Mouse (Mus musculus) liver, adult 2 months (tissue): ENCODE results near the gene Trim17. TPM values are rescaled to one million over a fixed set of nuclear protein-coding genes. Genes with fewer than 3 reads are reported as not detected.
"Not testable (repeated sequence)": the region's sequence is repeated elsewhere in the genome, so short reads cannot be mapped to it uniquely, and the experiment has no call there.

Experiments
- DNase-seq: peaks from one replicate; pipeline ENCODE4 v3.0.0-alpha.2; 2011; ENCODE audit warnings: low read depth, low spot score; ENCODE audit errors: extremely low read depth
- H3K27ac ChIP-seq: fragments of 200-500 bp; replicated peaks from 2 replicates; pipeline ENCODE4 v1.5.1; 2012; ENCODE audit warnings: low read depth, mild to moderate bottlenecking, control low read depth, inconsistent platforms, low read length; ENCODE audit not compliant: insufficient read depth
- H3K27me3 ChIP-seq: fragments of 200-500 bp; 2 replicates; pipeline ENCODE4 v1.6.1; 2012; ENCODE audit warnings: mild to moderate bottlenecking, moderate library complexity, low read length, inconsistent platforms; ENCODE audit not compliant: control insufficient read depth, insufficient read depth
- H3K36me3 ChIP-seq: fragments of 200-500 bp; 2 replicates; pipeline ENCODE4 v1.6.1; 2012; ENCODE audit warnings: low read length, inconsistent platforms; ENCODE audit not compliant: control insufficient read depth, insufficient read depth
- H3K4me1 ChIP-seq: fragments of 200-500 bp; 2 replicates; pipeline ENCODE4 v1.6.1; 2011; ENCODE audit warnings: low read length; ENCODE audit not compliant: control insufficient read depth, insufficient read depth
- H3K4me3 ChIP-seq: fragments of 200-500 bp; 2 replicates; pipeline ENCODE4 v1.5.1; 2011; ENCODE audit warnings: low read depth, mild to moderate bottlenecking, control low read depth, low read length, moderate library complexity; ENCODE audit not compliant: insufficient read depth
- H3K79me2 ChIP-seq: fragments of 200-500 bp; 2 replicates; pipeline ENCODE4 v1.6.1; 2012; ENCODE audit warnings: inconsistent platforms, mild to moderate bottlenecking, low read length, moderate library complexity; ENCODE audit not compliant: control insufficient read depth, insufficient read depth
- H3K9ac ChIP-seq: fragments of 200-500 bp; 2 replicates; pipeline ENCODE4 v1.6.1; 2012; ENCODE audit warnings: low read depth, mild to moderate bottlenecking, control low read depth, inconsistent platforms, low read length
- CTCF ChIP-seq: fragments of 200-500 bp; IDR thresholded peaks from 2 replicates; pipeline ENCODE4 v1.5.1; 2011; ENCODE audit warnings: low read depth, low read length, control low read depth
- POLR2A ChIP-seq: fragments of 200-500 bp; IDR thresholded peaks from 2 replicates; pipeline ENCODE4 v1.6.1; 2011; ENCODE audit warnings: low read length, control low read depth; ENCODE audit not compliant: insufficient read depth; ENCODE audit errors: extremely low read depth
- WGBS: fragments of 180-500 bp; shearing (Covaris S2); methylation state at CpG from one replicate; pipeline ENCODE4 v1.1.7; 2018; 5-methylcytosine and 5-hydroxymethylcytosine counted together
- polyA plus RNA-seq: library from polyadenylated mRNA; depleted of rRNA; stranded (reverse); fragments of >200 nt; gene quantifications from 2 replicates; pipeline ENCODE4 v1.2.3, GENCODE M21; 2012
- total RNA-seq: library from RNA; depleted of rRNA; stranded (reverse); fragments of >200 nt; gene quantifications from 2 replicates; pipeline ENCODE4 v1.2.3, GENCODE M21; 2014

Gene Trim17
- total and polyA plus RNA-seq, 2 experiments = under 0.01 to 0.04 TPM

DNA sequence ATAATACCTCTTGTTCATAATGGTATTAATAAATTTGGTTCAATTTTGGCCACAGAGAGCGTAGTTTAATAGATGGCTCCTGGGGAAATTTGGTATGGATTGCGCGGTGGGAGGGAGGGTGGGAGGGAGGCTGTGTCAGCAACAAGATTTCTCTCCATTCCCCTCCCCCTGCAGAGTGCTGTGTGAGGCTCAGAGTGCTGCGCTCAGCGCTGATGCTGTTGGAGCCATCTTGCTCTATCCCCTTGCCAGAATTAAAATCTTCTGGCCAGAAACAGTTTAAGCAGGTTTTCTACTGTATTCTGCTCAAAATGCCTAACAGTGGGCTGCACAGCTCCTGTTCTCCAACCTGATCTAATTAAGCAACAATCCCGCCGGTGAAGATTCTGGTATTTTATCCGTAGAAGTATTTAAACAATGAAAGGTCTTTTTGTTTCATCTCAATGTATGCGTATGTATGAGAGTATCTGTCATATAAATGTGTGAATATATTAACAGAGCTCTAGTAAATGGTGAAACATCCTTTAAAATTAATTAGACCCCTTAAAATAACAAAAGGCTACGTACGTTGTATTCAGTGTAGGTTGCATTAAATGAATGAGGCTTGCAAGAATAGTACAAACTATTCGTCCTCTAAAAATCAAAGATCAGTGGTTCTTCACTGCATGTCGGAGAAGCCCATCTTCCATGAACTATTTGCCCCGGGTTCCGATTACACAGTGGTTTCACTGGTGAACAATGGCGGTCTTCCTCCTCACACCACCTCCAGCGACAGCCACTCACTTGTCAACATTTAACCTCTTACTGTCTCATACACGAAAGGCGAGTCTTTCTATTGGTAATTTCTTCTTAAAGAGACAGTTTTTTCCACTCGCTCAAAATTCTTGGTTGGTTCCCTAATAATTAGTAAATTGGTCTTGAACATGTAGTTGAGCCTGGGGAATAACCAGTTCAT, 4.7 kb upstream of the Trim17 start:
- no peak overlapping the region for H3K27ac ChIP-seq
- no peak overlapping the region for H3K4me3 ChIP-seq
- no peak for DNase-seq
- no peaks in the 10 kb centered on the region for H3K79me2 ChIP-seq
- WGBS = 37% methylated on average over 20 of the region's 20 CpGs
- H3K4me1 ChIP-seq = peaks cover 15% of the 10 kb centered on the region; the same call in 1 of the 2 replicates
- H3K9ac ChIP-seq = no peak overlapping the region
- H3K36me3 ChIP-seq = no peaks in the 10 kb centered on the region
- peaks cover 8% of the 10 kb centered on the region; the same call in 1 of the 2 replicates for H3K27me3 ChIP-seq
- TF ChIP-seq CTCF = no peak
- no peak for TF ChIP-seq POLR2A

DNA sequence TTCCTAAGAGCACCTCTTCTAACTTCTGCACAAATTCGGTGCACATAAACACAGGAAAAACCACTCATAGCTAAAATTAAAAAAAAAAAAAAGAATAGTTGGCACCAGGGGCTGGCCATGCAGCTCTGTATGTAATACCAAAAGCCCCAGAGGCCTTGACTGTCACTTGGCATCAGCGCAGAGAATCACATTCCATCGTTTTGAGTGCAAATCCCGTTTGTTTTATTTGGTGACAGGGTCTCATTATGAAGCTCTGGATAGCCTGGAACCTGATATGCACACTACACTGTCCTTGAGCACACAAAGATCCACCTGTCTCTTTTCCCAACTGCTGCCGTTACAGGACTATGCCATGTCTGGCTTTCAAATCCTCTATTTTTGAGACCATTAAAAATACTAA, 3.3 kb upstream of the Trim17 start:
- 86% methylated on average over 5 of the region's 5 CpGs for WGBS
- TF ChIP-seq CTCF = no peak
- TF ChIP-seq POLR2A = no peak
- no peak overlapping the region for H3K9ac ChIP-seq

DNA sequence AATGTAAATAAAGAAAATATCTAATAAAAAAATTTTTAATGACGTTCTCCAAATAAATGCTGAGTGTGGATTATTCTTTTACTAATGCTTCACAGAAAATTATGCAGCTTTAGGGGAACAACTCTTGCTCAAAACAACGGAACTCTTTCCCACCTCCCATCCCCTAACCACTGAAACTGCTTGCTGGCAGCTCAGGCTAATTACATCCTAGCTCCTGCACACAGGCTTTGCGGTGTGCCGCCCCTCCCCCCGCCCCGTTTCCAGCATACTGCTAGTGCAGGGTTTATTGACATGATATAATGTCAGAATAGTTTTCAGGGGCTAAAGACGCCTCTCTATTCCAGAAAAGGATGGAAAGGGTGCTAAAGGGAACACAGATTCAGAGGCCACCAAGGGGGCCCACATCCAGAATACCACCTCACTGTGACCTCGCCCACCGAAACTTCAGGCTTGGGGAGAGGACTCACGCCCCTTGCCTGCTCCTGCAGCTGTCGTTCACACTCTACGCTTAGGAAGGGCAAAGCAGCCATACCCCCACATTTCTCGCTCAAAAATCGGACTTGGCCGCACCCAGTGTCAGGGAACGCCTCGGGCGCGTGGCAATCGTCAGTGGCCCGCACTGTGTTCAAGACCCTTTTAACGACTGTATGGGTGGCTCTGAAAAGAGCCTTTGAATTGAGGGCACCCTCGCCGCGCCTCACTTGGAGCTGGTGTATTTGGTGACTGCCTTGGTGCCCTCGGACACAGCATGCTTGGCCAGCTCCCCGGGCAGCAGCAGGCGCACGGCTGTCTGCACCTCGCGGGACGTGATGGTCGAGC, 925 bp upstream of the Trim17 start:
- peaks cover 2% of the 10 kb centered on the region; the same call in 1 of the 2 replicates for H3K79me2 ChIP-seq
- DNase-seq = no peak
- TF ChIP-seq POLR2A (no peak), CTCF (no peak)
- peak overlapping the region; percentile 51 for H3K4me3 ChIP-seq
- 4% methylated on average over 33 of the region's 33 CpGs for WGBS
- peak overlapping the region; percentile 74 for H3K9ac ChIP-seq
- H3K27ac ChIP-seq = no peak overlapping the region
- peaks cover 5% of the 10 kb centered on the region; the same call in 1 of the 2 replicates for H3K27me3 ChIP-seq
- H3K36me3 ChIP-seq = 0 out of 2 replicates have a peak, but pooled peaks cover 2% of the 10 kb centered on the region
- peaks cover 10% of the 10 kb centered on the region; the same call in 1 of the 2 replicates for H3K4me1 ChIP-seq

More for the DNA sequence above, 3.3 kb upstream of the Trim17 start:
- Histone ChIP-seq H3K4me1 (peaks cover 13% of the 10 kb centered on the region; the same call in 1 of the 2 replicates), H3K27me3 (peaks cover 8% of the 10 kb centered on the region; the same call in 1 of the 2 replicates), H3K4me3 (no peak overlapping the region), H3K79me2 (peaks cover 2% of the 10 kb centered on the region; the same call in 1 of the 2 replicates), H3K27ac (no peak overlapping the region), H3K36me3 (no peaks in the 10 kb centered on the region)
- no peak for DNase-seq

DNA sequence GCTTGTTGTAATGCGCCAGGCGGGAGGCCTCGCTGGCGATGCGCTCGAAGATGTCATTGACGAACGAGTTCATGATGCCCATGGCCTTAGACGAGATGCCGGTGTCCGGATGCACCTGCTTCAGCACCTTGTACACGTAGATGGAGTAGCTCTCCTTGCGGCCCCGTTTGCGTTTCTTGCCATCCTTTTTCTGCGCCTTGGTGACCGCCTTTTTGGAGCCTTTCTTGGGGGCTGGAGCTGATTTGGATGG, 390 bp upstream of the Trim17 start:
- H3K4me3 ChIP-seq = peak overlapping the region; percentile 51
- H3K9ac ChIP-seq = peak overlapping the region; percentile 74
- not testable (repeated sequence) for H3K79me2 ChIP-seq, H3K27me3 ChIP-seq, DNase-seq, H3K4me1 ChIP-seq, H3K36me3 ChIP-seq
- under 1% methylated on average over 17 of the region's 17 CpGs for WGBS
- H3K27ac ChIP-seq = peak overlapping the region; percentile 32; the same call in 1 of the 2 replicates

DNA sequence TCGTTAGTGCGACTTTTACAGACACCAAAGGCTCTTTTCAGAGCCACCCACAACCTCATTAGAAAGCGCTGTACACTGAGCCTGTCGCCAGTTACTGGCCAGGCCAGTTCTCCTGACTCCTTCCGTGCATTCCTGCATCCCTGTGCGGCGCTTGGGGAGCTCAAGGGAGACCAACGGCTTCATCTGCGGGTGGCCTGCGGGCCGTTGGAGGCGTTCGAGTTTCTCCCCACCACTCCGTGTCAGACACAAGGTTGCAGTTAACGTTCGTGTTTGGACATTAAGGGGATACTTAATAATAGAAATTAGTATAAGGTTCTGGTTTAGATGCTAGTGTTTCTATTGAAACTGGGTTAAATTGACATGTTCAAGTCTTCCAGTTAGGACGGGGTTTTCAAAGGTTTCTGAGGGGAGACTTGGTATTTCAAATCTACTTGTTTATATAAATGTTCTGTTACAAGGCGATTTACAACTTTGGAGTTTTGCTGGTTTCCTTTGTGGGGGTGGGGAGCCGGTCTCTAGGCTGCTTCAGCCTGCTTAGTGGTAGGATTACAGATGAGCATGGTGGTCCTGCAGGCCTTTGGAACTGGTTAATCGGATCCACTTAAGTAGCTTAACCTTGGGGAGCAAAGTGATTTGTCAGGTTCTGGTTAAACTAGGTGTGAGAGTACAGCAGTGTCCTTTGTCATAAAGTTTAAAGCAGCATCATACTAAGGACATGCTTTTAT, 820 bp downstream of the Trim17 start:
- no peak for DNase-seq
- peaks cover 9% of the 10 kb centered on the region; the same call in 1 of the 2 replicates for H3K4me1 ChIP-seq

More for the DNA sequence above, 820 bp downstream of the Trim17 start:
- H3K27ac ChIP-seq = peak overlapping the region; percentile 78
- peak overlapping the region; percentile 76 for H3K9ac ChIP-seq
- 0 out of 2 replicates have a peak, but pooled peaks cover 2% of the 10 kb centered on the region for H3K36me3 ChIP-seq
- peak overlapping the region; percentile 80 for H3K4me3 ChIP-seq
- TF ChIP-seq CTCF = no peak
- TF ChIP-seq POLR2A = no peak
- no peaks in the 10 kb centered on the region for H3K27me3 ChIP-seq
- WGBS = 1% methylated on average over 20 of the region's 20 CpGs
- peaks cover 2% of the 10 kb centered on the region; the same call in 1 of the 2 replicates for H3K79me2 ChIP-seq
